Mouse (Mus musculus) B cell, adult (primary cell): Measurements from ENCODE around the gene Spef2. TPM values are rescaled to one million over a fixed set of nuclear protein-coding genes. Genes with fewer than 3 reads are reported as not detected.

Source experiments
- total RNA-seq: library from RNA; stranded (reverse); gene quantifications from 4 replicates; pipeline ENCODE4 v1.2.4, GENCODE M21; 2023; ENCODE audit not compliant: inconsistent age

Spef2 gene
- total RNA-seq: 0.72 to 1.3 TPM (median 0.93 TPM) in 4 replicates

GRCm38 (mm10) chr15:9748359-9749102, at the start of gene Spef2:
Gene Spef2 (minus strand): TSS chr15:9748868.

GRCm38 (mm10) chr15:9530076-9530475, 218.6 kb downstream of the Spef2 start, which contains the start of gene Il7r:
Gene Il7r (minus strand): TSS chr15:9530176.

Other genes starting within 250 kb of the Spef2 start
- gene Il7r, start 218.7 kb downstream of the Spef2 start, total RNA-seq: 2.8 to 8.2 TPM (median 3.9 TPM) in 4 replicates